Mouse (Mus musculus) limb, embryonic 14.5 days (tissue): ENCODE results near the gene Dpy19l1. TPM values are rescaled to one million over a fixed set of nuclear protein-coding genes. Genes with fewer than 3 reads are reported as not detected.

Experiments
- ATAC-seq: fragments of 200-750 bp; cut with Nextera tagmentation; 2 replicates; pipeline ENCODE4 v1.8.0; 2017; ENCODE audit warnings: low read depth, moderate number of reproducible peaks, moderate TSS enrichment; ENCODE audit not compliant: low FRiP score
- DNase-seq: peaks from one replicate; pipeline ENCODE4 v3.0.0-alpha.2; 2015; ENCODE audit warnings: low spot score
- H3K27ac ChIP-seq: fragments of 300-500 bp; sonication (generic); replicated peaks from 2 replicates; pipeline ENCODE4 v1.5.1; 2014; ENCODE audit warnings: low read depth, mild to moderate bottlenecking, low read length, moderate library complexity, mixed read lengths
- H3K27me3 ChIP-seq: fragments of 300-500 bp; sonication (generic); 2 replicates; pipeline ENCODE4 v1.6.1; 2014; ENCODE audit warnings: low read length, mixed read lengths; ENCODE audit not compliant: control insufficient read depth, insufficient read depth
- H3K36me3 ChIP-seq: fragments of 300-500 bp; sonication (generic); 2 replicates; pipeline ENCODE4 v1.6.1; 2014; ENCODE audit warnings: mild to moderate bottlenecking, low read length, moderate library complexity, mixed read lengths; ENCODE audit not compliant: control insufficient read depth, insufficient read depth
- H3K4me1 ChIP-seq: fragments of 300-500 bp; sonication (generic); 2 replicates; pipeline ENCODE4 v1.6.1; 2014; ENCODE audit warnings: antibody characterized with exemption, low read length, mixed read lengths; ENCODE audit not compliant: control insufficient read depth, insufficient read depth
- H3K4me2 ChIP-seq: fragments of 300-500 bp; sonication (generic); replicated peaks from 2 replicates; pipeline ENCODE4 v1.6.1; 2014; ENCODE audit warnings: low read depth, mild to moderate bottlenecking, low read length, moderate library complexity; ENCODE audit not compliant: severe bottlenecking
- H3K4me3 ChIP-seq: fragments of 300-500 bp; sonication (generic); replicated peaks from 2 replicates; pipeline ENCODE4 v1.5.1; 2014; ENCODE audit warnings: low read length
- H3K9ac ChIP-seq: fragments of 300-500 bp; sonication (generic); 2 replicates; pipeline ENCODE4 v1.6.1; 2014; ENCODE audit warnings: mild to moderate bottlenecking, low read depth, low read length, moderate library complexity; ENCODE audit not compliant: severe bottlenecking
- H3K9me3 ChIP-seq: fragments of 300-500 bp; sonication (generic); 2 replicates; pipeline ENCODE4 v1.6.1; 2016; ENCODE audit warnings: low read length; ENCODE audit not compliant: control insufficient read depth
- POLR2A ChIP-seq: fragments of 200-500 bp; IDR thresholded peaks from 2 replicates; pipeline ENCODE4 v1.8.0; 2012; ENCODE audit warnings: inconsistent platforms, mild to moderate bottlenecking, moderate library complexity, borderline replicate concordance; ENCODE audit not compliant: insufficient read depth, insufficient read length; ENCODE audit errors: extremely low read depth
- WGBS: fragments of 180-500 bp; shearing (Covaris S2); extraction: QIAGEN DNeasy Blood & Tissue Kit; methylation state at CpG from one replicate; pipeline ENCODE4 v1.1.7; 2014; 5-methylcytosine and 5-hydroxymethylcytosine counted together
- polyA plus RNA-seq, 2 experiments: library from polyadenylated mRNA; depleted of rRNA in 1 of 2; stranded (reverse) in 1 of 2; unstranded in 1 of 2; fragments of >200 nt; fragmentation: Nextera tagmentation in 1 of 2; extraction: Ambion mirVana in 1 of 2; gene quantifications; 2 replicates each; pipeline versions ENCODE4 v1.2.1 to v1.2.3; 2012 to 2014

Gene Dpy19l1
- polyA plus RNA-seq (2012; rRNA removed), result 41.3 and 43.1 TPM in 2 replicates
- 25.5 and 35.5 TPM in 2 replicates for polyA plus RNA-seq (2014; fragmentation: Nextera tagmentation; extraction: Ambion mirVana)

DNA sequence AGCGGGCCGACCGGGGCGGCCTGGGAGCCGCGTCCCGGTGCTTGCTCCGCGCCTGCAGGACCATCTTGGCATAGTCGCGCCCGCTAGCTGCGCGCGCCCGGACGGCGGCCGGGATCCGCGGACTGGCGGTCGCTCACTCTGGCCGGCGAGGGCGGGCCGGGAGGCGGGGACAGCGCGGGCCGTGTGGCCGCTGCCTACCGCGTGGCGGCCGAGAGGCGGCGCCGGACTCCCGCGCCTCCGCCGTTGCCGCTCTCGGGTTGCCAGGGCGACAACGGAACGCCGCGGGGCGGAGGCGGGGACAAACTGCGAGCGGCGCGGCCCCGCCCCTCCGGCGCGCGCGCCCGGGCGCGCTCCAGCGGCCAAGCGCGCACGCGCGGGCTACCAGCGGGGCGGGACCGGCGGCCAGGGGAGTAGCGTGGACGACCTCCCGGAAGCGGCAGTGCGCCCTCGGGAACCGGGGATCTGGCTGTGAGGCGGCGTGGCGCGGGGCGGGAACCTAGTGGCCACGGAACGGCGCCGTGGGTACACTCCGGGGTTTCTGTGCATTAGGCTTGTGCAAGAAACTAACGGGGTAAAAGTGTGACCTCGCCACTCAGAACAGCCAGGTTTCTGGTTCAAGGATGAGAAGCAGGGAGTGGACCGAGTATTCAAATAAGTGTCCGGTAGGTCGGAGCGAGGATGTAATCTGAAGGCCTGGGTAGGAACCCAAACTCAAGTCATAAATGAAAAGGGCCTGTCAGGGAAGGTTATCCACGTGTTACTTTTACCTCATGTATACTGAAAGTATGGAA is at the start of gene Dpy19l1:
Gene Dpy19l1 (minus strand): TSS at position 74 of the 791 bp plus-strand sequence.
- no peaks in the 10 kb centered on the region for H3K27me3 ChIP-seq
- DNase-seq, result peak; percentile 87
- H3K9me3 ChIP-seq, result no peaks in the 10 kb centered on the region
- H3K27ac ChIP-seq, result peak within 1 kb of the TSS; percentile 86
- peaks cover 10% of the 10 kb centered on the region for H3K4me1 ChIP-seq
- peak; percentile 96 for ATAC-seq
- peak; percentile 82; the same call in 1 of the 2 replicates for TF ChIP-seq POLR2A
- WGBS, result under 1% methylated on average over 68 of the region's 99 CpGs
- no peaks in the 10 kb centered on the region for H3K36me3 ChIP-seq
- peak within 1 kb of the TSS; percentile 70 for H3K4me3 ChIP-seq
- peak within 1 kb of the TSS; percentile 71 for H3K4me2 ChIP-seq
- H3K9ac ChIP-seq, result peak within 1 kb of the TSS; percentile 80

DNA sequence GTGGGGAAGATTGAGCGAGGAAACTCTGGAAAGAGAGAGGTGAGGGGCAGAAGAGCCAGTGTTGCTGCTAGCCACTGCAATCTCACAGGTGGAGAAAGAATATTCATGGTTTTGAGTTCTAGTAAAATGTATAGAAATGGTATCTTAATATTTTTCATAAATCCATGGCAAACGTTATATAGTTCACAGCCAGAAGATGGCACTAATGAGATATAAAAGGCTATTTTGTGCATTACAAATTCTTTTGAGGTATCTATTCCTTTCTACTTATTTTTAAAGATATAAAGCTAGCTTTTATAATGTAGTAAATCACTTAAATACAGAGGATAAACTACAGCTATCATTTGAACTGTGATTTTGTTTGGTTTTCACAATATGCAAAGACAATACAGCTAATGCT is 35.2 kb upstream of the Dpy19l1 start:
- no peak overlapping the region for H3K27ac ChIP-seq
- no peak for DNase-seq
- H3K9ac ChIP-seq, result no peak overlapping the region
- TF ChIP-seq POLR2A, result no peak
- no peaks in the 10 kb centered on the region for H3K9me3 ChIP-seq
- no peaks in the 10 kb centered on the region for H3K36me3 ChIP-seq
- no peak for ATAC-seq
- no peaks in the 10 kb centered on the region for H3K4me1 ChIP-seq
- 36% methylated on average over 2 of the region's 2 CpGs for WGBS
- no peak overlapping the region for H3K4me2 ChIP-seq
- H3K4me3 ChIP-seq, result no peak overlapping the region
- no peaks in the 10 kb centered on the region for H3K27me3 ChIP-seq

DNA sequence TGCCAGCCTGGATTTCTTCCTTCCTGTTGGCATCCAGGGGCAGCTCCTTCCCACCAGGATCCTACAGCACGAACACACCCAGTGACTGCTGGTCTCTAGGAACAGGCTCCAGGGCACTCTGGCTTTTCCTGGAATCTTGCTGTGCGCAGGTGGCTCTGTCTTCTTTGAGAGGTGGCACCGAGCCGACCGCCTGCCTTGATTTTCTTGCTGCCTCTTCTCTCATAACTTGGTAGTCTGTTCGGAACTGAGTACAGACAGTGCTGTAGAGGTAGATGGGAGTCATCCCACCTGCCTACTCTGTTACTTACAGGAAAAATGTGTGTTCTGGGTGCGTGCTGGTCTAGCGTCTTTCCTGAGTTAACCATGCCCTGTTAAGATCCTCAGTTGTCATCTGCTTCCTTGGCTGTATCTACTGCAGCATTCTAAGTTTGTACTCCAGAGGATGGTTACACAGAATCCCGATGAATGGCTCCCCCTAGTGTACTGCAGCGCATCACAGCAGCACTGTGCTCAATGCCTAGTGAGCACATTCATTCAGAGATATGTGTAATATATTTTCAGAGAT is 13.7 kb upstream of the Dpy19l1 start:
- Histone ChIP-seq H3K27ac (no peak overlapping the region), H3K4me3 (no peak overlapping the region), H3K27me3 (no peaks in the 10 kb centered on the region), H3K4me2 (no peak overlapping the region), H3K4me1 (no peaks in the 10 kb centered on the region; the same call in none of the 2 replicates), H3K9ac (no peak overlapping the region), H3K9me3 (no peaks in the 10 kb centered on the region), H3K36me3 (no peaks in the 10 kb centered on the region)
- DNase-seq, result peak; percentile 71
- no peak for TF ChIP-seq POLR2A
- 61% methylated on average over 10 of the region's 10 CpGs for WGBS
- no peak; the same call in 1 of the 2 replicates for ATAC-seq

DNA sequence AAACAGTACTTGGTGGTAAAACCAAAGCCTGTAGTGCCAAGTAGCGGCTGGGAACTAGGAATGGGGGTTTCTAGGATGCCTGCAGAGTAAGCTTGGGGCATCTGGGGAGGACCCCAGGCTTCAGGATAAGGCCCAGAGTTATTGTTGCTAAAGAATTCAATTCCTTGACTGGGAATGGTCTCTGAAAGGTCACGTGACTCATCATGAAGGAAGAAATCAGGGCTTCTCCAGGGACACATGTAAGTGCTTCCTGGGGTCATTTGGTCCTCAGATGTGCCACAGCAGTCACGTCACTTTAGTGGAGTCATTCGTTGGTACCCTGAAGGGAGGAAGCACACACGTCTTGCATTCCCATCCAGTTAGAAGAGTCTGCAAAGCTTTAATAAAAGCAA is 11.1 kb upstream of the Dpy19l1 start:
- Histone ChIP-seq H3K4me3 (no peak overlapping the region), H3K36me3 (no peaks in the 10 kb centered on the region), H3K9me3 (no peaks in the 10 kb centered on the region), H3K9ac (no peak overlapping the region), H3K4me2 (no peak overlapping the region), H3K27ac (no peak overlapping the region), H3K4me1 (no peaks in the 10 kb centered on the region; the same call in none of the 2 replicates), H3K27me3 (no peaks in the 10 kb centered on the region)
- WGBS, result 69% methylated on average over 5 of the region's 5 CpGs
- no peak for ATAC-seq
- TF ChIP-seq POLR2A, result no peak
- no peak for DNase-seq

DNA sequence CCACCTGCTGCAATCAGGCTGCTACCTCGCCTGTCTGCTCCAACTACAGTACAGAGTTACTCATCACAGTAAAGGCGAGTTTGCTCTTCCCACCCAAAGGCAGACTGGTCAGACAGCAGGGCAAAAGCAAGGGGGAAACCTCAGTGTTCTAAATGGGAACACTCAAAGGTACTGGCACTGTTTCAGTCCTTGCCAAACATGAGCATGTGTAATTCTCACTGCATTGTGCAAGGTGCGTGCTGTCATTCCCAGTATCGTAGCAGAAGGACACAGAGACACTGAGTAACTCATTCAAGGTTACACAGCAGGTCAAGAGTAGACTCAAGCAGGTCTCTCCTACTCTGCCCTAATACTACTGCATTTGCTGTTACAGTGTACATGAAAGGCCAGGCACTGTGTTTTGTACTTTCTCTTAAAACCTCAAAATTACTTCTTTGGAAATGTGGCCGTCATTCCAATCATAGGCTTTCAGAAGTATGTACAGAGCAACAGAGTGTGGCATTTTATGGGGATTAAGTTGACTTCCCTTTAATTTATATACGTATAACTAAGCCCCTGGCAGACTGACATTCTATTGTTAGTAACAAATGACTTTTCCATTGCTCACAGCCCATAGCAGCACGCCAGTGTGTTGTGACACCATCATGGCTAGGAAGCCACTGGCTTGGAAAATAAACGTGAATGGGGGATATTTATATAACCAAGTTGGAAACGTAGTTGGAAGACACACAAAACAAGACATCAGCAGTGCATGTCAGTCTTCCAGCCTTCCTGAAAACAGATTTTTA is 10.5 kb upstream of the Dpy19l1 start:
- TF ChIP-seq POLR2A, result no peak
- no peak overlapping the region for H3K4me3 ChIP-seq
- H3K4me1 ChIP-seq, result no peaks in the 10 kb centered on the region; the same call in none of the 2 replicates
- H3K27ac ChIP-seq, result no peak overlapping the region
- H3K4me2 ChIP-seq, result no peak overlapping the region
- no peaks in the 10 kb centered on the region for H3K9me3 ChIP-seq
- no peaks in the 10 kb centered on the region for H3K36me3 ChIP-seq
- H3K27me3 ChIP-seq, result no peaks in the 10 kb centered on the region
- H3K9ac ChIP-seq, result no peak overlapping the region
- 61% methylated on average over 9 of the region's 9 CpGs for WGBS
- ATAC-seq, result no peak
- no peak for DNase-seq
